Mouse (Mus musculus) CH12F3 (cell line): ENCODE measurements around the gene Gm11273.
"Not testable (repeated sequence)": the region's sequence is repeated elsewhere in the genome, so short reads cannot be mapped to it uniquely, and the experiment has no call there.

Experiments used
- in situ Hi-C: fragments of 300-500 bp; cut with MboI; formaldehyde crosslinking; loops from 2 replicates; pipeline ENCODE4 v1.14.3; 2020; ENCODE audit warnings: low sequenced_read_pairs

Gene Gm11273

DNA sequence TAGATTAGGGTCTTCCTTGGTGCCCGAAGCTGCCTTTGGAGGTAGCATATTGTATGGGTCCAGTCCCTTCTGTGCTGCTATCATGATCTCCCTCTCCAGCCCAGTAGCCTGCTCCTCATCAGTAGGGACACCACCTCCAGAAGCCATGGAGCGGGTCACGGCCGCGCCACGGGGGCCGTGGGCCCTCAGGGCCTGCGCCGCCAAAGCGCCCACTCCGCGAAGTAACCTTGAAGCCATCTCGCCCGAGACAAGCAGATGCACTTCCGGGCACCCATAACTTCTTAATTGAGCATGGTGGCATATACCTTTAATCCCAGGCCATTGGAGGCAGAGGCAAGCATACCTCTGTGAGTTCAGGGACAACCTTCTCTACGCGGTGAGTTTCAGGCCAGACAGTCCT lies at the start of gene Gm11273:
TSS of gene Gm11273 (minus strand) at position 237 of the 400 bp plus-strand sequence.
- in situ Hi-C loops: not testable (repeated sequence)

DNA sequence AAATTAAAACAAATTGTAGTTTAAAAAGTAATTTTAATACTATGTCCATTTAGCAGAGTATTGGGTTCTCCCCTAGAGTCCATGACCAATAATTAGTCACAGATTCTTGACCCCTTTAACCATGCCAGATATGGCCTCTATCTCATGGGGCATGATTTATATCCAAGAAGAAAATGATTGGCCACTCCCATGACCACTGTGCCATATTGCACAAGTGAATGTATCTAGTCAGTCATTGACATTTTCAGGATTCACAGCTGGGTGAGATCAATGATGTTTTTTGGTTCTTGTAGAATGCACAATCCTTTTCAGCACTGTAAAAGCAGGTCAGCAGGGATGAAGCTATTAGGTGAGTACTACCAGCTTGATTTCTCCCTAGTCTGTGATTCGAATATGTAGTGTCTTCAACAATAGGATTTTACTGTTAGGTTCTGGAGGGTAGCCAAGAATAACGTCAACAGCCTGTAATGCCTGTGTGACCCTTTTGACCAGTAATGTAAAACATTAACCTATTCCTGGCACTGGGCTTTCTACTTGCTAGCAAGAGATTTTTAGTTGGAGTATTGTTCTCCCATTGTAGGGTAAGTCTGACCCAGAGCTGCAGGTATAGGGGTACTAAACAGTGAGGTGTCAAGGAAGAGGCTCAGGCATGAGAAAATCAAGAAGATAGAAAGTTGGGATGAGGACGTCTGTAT lies 49.3 kb upstream of the Gm11273 start:
- in situ Hi-C loops: no loop called here

DNA sequence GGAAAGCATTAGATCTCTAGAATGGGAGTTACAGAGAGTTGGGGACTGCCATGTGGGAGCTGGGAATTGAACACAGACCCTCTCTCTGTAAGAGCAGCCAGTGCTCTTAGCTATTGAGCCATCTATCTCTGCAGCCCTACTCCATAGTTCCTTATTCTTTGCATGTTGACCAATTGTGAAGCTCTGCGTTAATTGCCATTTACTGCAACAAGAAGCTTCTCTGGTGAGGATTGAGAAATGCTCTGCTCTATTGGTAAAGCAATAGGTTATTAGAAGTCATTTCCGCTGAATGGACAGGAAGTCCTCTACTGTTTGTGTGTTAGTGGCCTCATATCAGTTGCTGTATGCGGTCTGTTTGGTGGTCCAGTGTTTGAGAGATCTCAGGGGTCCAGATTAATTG lies 48.3 kb upstream of the Gm11273 start:
- in situ Hi-C loops: no loop called here

DNA sequence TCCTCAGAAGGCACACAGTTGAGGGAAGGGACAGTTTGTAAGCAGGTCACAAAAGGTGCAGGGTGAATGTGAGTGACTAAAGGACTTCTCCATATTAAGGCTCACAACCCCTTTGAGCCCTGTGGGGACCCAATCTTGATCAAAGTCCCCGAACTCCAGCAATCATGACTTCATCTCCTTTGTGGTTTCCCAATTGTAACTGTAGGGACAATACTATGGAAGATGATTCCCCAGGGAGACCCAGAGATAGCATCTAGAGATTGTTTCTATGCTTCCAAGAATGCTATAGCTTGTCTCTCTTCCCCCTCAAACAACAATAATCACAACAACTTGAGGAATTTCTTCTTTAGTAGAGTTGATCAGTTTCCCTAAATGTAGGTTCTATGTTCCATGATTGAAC lies 41.5 kb upstream of the Gm11273 start, which contains the start of gene Olfr1366:
TSS of gene Olfr1366 (minus strand) at position 101 of the 400 bp plus-strand sequence.
- in situ Hi-C loops: no loop called here

DNA sequence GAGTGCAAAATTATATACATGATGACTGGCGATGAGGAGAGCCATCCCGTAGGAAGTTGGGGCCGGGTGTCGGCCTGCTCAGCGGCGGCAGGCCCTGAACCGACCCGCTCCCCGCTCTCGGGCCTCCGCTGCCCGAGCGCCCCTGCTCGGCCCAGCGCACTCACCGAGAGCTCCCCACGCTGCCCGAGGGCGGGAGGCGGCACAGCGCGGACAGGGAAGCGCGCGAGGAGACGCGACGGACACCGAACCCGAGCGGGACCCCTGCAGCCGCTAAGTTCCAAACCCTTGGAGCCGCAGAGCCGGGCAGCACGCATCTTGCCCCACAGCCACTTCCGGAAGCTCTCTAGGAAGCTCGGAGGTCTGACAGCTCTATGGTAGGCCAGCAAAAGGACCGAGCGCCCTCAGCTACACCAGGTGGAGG lies 29.6 kb upstream of the Gm11273 start, which contains the start of gene Zkscan8:
TSS of gene Zkscan8 (minus strand) at position 340 of the 421 bp plus-strand sequence.
- in situ Hi-C loops: no loop called here

DNA sequence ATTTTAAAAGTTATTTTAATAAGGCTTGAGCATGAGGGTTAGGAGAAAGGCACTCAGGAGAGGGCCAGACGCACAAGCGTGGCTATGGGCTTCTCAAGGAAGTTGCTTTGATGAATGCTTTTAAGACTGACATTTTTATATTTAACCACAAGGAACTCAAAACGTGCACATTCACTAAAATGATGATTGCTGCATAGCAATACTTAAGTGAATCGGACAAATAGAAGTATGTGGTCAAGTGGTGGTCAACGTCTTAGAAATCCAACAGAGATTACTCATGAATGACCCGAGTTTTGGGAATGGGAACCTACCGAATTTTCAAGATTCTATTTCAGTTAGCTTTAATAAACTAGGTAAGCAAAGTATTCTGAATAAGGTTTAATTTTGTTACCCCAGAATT lies 28.9 kb upstream of the Gm11273 start:
- in situ Hi-C loops: no loop called here

DNA sequence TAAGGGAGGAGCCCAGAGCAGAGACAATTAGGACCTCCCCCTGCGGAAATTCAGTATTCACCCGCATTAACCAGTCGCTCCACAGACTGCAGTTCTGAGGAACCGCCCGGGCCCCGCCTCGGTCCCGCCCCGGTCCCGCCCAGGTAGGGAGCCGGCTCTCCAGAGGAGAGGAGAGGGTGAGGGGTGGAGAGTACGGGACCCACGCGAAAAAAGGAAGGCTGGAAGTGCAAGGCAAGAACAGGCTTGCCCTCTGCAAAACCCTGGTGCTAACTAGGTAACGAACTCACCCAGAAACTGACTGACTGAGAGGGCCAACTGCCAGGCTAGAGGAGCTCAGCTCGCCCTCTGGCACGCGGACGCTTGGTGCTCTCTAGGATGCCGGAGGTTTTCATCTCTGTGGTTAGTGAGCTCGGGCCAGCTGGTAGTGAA lies 5.0 kb upstream of the Gm11273 start:
- in situ Hi-C loops: no loop called here

DNA sequence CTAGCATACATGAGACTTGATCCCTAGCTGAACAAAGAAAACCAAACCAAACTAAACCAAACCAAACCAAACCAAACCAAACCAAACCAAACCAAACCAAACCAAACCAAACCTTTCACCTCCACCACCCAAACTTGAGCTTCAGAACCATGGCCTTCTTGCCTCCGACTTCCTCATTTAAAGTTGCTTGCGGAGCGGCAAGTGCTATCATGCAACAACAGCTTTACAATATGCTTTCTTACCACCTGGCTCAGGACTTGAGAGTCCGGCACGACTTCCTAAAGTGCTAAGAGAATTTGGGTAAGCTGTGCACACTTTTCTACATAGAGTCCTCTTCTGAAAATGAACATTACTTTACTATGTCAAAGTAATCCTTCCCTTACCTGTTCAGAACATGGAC lies 1.1 kb upstream of the Gm11273 start:
- in situ Hi-C loops: no loop called here

DNA sequence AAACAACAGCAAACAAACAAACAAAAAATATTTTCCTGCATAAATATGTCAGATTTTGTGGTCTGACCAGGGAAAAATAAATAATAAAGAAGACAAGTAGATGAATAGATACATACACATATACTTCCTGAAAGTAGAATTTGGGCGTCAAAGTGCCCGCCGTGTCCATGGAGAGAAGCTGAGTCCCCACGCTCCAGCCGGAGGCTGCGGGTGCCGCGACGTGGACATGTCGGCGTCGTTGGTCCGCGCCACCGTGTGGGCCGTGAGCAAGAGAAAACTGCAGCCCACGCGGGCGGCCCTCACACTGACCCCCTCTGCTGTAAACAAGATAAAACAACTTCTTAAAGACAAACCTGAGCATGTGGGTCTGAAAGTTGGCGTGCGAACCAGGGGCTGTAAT lies 6.1 kb downstream of the Gm11273 start, which contains the start of gene AK157302:
TSS of gene AK157302 (plus strand) at position 144 of the 400 bp plus-strand sequence.
- in situ Hi-C loops: no loop called here

DNA sequence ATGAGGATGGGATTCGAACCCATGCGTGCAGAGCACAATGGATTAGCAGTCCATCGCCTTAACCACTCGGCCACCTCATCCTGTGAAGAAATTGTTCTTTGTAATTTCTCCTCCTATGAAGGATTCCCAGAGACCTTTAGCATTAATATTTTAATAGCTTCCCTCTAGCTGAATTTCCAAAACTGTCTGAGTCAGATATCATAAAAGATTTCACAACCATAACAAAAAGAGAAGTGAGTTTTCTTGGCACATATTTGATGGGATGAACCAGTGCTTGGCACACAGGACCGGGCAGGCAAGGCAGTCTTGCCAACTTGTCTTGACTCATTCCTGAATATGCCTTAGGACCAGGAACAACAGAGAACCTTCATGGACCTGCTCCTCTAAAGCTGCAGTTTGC lies 8.4 kb downstream of the Gm11273 start:
- in situ Hi-C loops: no loop called here

DNA sequence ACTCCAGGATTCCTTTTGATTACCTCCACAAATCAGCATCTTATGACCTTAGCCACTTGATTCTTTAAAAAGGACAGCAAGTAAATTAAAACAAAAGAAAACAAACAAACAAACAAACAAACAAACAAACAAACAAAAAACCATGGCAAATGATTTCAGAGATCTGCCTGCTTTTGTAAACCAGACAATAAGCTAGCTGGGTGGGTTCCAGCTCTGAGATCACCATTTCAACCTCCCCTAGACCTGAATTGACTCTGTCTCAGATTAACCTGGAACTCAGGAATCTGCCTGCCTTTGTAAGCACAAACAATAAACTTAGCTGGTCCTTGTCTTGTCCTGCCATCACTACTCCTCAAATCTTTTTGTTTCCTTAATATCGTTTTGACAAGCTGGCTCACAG lies 14.3 kb downstream of the Gm11273 start:
- in situ Hi-C loops: no loop called here

DNA sequence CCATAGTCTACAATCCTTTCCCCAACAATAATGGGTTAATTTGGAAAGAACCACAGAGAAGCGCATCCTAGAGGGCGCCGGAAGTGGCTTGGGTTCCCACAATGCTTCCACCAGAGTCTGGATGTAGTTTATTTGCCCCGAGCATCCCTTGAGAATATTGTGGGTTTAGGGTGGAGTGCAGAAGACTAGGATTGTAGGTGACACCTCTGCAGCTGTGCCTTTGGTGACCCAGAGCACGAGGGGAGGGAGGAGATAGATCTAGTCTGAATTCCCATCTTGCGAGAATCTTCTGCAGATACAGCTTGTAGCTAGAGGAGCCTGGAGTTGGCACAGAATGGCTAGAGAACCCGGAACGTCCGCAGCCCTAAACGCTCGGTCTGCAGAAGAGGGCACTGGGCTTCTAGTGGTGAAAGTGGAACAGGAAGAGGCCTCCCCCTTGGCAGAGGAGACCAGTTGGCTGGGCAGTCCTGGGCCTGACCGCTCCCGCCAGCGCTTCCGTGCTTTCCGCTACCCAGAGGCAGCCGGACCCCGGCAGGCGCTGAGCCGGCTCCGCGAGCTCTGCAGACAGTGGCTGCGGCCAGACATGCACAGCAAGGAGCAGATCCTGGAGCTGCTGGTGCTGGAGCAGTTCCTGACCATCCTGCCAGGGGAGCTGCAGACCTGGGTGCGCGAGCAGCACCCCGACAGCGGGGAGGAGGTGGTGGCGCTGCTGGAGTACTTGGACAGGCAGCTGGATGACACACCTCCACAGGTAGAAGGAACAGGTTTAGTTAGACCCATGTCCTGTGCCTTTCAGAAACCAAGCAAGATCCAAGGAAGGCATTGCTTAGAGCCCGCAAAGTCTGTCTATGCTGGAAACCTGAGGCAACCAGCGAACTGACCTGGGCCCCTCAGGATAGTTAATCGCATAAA lies 22.2 kb downstream of the Gm11273 start, which contains the start of the genes Zkscan4 and Gm10065:
TSS of gene Zkscan4 (plus strand) at position 149 of the 912 bp plus-strand sequence.
TSS of gene Gm10065 (minus strand) at position 683 of the 912 bp plus-strand sequence.
- in situ Hi-C loops: not testable (repeated sequence)

DNA sequence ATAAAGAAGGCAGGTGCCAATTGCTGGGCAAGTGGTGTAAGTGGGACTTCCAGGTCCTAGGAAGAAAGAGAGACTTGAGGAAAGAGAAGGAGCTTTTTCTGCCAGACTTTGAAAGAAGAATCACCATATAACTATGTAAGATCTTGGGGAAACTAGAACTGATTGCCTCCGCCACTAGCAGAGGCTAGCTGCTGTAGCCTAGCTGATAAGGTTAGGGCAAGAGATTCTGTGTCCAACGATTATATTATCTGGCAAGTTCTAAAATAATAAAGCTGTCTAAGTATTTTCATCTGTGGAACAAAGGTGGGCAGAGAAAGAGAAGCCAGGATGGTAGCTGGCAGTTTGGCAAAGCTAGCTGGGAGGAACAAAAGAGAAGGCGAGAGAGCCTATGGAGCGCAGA lies 28.8 kb downstream of the Gm11273 start:
- in situ Hi-C loops: no loop called here

DNA sequence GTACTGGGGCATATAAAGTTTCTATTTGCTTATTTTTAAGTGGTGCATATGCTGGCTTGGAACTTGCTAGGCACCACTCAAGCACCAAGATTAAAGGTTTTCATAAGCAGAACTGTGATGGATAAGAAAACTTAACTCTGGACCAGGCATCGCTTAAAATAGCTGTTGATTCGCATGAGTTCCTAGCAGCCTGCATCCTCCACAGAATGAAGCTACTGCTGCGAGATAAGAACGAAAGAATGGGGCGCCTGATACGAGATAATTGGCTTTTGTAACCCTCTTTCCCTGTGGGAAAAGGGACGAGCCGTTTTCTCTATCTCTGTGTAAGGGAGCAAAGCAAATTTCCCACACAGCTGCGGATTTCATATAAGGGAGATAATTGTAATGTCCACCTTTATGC lies 32.1 kb downstream of the Gm11273 start:
- in situ Hi-C loops: no loop called here

DNA sequence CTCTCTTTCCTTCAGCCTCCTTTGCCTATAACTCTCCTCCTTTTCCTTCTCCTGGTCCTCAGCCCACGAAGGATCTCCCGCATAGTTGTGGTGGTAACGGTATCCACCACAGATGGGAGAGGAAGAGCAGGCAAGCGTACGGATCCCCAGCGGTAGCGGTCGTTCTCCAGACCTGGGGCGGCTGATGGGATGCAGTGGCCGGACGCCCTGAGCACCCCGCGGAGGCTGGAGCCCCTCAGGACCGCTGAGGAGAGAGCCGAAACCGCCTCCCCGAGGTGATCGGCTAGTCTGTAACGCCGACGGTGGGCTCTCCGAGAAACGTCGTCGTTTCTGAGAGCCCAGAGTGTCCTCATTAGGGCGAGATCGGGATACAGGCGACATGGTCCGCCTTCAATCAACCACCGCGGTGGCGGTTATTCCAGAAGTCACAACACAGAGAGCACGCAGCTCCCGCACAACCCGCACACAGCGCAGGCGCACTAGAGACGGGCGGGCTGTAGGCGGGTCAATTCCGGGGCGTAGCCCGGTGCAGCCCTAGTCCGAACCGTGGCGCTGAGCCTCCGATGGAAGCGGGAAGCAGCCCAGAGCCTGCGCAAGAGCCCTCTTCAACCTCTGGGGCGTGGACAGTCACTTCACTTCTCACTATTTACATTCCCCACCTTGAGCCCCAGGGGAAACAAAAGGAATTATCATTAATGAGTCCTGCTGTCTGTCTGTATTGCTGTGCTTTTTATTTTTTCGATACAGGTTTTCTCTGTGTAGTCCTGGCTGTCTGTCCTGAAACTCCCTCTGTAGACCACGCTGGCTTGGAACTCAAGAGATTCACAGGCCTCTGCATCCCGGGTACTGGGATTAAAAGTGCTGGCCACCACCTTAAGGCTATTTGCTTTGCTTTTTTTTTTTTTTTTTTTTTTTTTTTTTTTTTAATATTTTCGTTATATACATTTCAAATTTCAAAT lies 32.9 kb downstream of the Gm11273 start, which contains the start of gene Nkapl:
TSS of gene Nkapl (minus strand) at position 449 of the 959 bp plus-strand sequence.
- in situ Hi-C loops: no loop called here

DNA sequence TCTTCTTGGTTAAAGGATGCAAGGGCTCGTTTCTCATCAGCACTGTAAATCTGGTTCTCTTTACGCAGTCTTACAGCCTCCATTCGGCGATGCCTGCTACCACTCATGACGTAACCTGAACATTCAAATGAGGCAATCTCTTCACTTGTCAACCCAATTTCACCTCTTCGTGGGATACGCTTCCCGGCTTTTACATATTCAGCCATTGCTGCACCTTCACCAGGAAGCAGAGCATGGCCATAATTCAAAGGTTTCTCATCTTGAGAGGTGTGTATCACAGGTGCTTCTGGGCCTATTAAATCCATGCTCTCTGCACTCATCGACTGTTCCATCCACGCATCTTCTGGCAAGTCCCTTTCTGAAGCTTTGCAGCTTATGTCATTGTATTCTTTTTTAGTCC lies 33.9 kb downstream of the Gm11273 start:
- in situ Hi-C loops: no loop called here

DNA sequence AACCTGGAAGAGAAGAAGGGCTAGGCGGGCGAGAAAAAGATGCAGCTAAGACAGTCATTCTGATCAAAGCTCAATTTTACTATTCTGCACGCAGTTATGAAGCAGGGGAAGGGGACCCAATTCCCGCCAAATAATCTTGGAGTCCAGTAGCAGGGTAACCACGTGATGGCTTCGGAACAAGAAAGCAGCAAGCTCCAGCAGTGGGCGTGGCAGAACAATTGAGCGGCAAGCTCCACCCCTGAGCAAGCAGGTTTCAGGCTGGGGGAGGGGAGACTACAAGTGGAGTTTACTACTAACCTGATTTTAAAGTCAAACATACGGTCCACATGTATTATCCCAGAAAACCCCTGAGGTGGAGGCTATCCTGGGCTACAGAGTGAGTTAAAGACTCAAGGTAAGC lies 38.7 kb downstream of the Gm11273 start:
- in situ Hi-C loops: not testable (repeated sequence)

DNA sequence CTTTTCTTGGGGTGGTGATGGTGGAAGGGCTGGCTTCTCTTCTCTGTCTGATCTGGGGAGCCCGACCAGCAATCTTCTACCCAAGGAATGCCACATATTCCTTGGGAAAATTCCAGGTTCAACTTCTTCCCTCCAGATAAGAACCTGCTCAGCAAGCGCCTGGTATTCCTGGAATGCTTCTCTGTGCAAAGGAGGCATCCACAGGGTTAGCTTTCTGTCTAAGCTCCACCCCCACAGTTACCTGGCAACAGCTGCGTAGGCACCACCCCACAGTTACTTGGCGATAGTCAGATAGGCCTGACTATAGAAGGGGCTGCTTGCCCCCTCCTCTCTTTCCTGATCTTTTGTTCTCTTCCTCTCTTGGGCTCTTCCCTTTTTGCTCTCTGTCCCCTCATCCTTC lies 44.9 kb downstream of the Gm11273 start:
- in situ Hi-C loops: no loop called here

DNA sequence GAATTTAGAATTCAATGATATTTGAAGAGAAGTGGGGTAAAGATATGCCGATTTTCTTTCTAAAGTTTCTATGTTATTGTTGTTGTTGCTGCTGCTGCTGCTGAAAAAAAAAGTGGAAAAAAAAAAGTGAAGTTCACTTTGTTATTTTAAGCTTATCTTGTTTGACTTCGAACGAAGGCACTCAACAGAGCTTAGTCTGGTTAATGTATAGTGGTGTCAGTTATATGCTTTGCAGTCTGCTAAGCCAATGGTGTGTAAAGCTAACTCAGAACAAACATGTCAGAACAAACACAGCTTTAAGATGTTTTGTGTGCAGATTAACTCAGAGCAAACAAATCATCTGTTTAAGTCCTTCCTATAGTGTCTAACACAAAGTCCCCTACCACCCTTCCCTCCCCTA lies 47.1 kb downstream of the Gm11273 start:
- in situ Hi-C loops: no loop called here

DNA sequence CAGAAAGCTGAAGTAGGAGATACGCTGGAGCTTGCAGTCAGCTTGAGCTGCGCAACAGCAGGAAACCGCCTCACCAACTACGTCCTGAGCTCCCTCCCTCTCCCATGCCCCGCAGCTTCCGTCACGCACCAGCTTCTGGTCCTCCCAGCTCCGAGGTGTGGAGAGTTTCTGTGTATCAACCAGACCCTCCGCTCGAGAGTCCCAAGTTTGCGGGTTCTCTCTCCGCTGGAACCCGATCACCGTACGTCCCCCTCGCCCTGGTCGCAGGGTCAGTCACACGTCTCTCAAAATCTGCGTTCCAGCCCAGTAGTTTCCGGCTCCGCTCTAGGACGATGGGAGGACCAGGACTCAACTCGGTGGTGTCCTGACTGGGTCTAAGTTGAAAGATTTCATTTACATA lies 47.8 kb downstream of the Gm11273 start, which contains the start of gene Zscan26:
TSS of gene Zscan26 (minus strand) at position 282 of the 400 bp plus-strand sequence.
- in situ Hi-C loops: no loop called here
